In genomic region chr6:101259411-101259810, GRCm38 (mm10) we compare ENCODE assay signal across 22 mouse cellular contexts.
DNase-seq lines count a peak whose midpoint lies in the region; ATAC-seq and TF ChIP-seq lines count a peak whose summit lies in the region.
"Had no signal": no experiment of that assay in that cellular context is flagged by ENCODE, and none has a peak within 500 bp of the region (broad histone marks: within the 10 kb centered on the region; RNA-seq: fewer than 3 reads in every experiment).

No protein-coding gene starts in this region.

- H3K36me3 ChIP-seq in hindbrain, postnatal 0 days (ENCODE audit: insufficient read depth, low read length), result no peaks in the 10 kb centered on the region
- H3K36me3 ChIP-seq in hindbrain, embryonic 14.5 days (replicated peaks; ENCODE audit: control insufficient read depth, insufficient read depth), result no peaks in the 10 kb centered on the region
- H3K36me3 ChIP-seq in kidney, embryonic 16.5 days (ENCODE audit: insufficient read depth, low read length), result no peaks in the 10 kb centered on the region
- no peaks in the 10 kb centered on the region for H3K36me3 ChIP-seq in midbrain, postnatal 0 days (ENCODE audit: insufficient read depth, low read length)
- no peaks in the 10 kb centered on the region for H3K36me3 ChIP-seq in midbrain, embryonic 11.5 days (ENCODE audit: control insufficient read depth, insufficient read depth, low read length)
- H3K36me3 ChIP-seq: embryonic facial prominence, embryonic 13.5 days; embryonic facial prominence, embryonic 15.5 days; forebrain, embryonic 10.5 days; forebrain, embryonic 12.5 days had no signal

- no peak for TF ChIP-seq CTCF in hindbrain, postnatal 0 days (IDR thresholded peaks at IDR 0.05; ENCODE audit: low read depth)
- TF ChIP-seq CTCF in midbrain, postnatal 0 days (IDR thresholded peaks at IDR 0.05), result no peak

- H3K27me3 ChIP-seq in hindbrain, postnatal 0 days (ENCODE audit: insufficient read depth, low read length), result no peaks in the 10 kb centered on the region
- H3K27me3 ChIP-seq in hindbrain, embryonic 14.5 days (ENCODE audit: control insufficient read depth, insufficient read depth, low read length), result no peaks in the 10 kb centered on the region
- no peaks in the 10 kb centered on the region for H3K27me3 ChIP-seq in kidney, embryonic 16.5 days (ENCODE audit: insufficient read depth, low read length)
- no peaks in the 10 kb centered on the region for H3K27me3 ChIP-seq in midbrain, postnatal 0 days (ENCODE audit: insufficient read depth, low read length)
- H3K27me3 ChIP-seq in midbrain, embryonic 11.5 days (ENCODE audit: control insufficient read depth, insufficient read depth, low read length), result no peaks in the 10 kb centered on the region
- H3K27me3 ChIP-seq: embryonic facial prominence, embryonic 13.5 days; embryonic facial prominence, embryonic 15.5 days had no signal

- no peak overlapping the region for H3K9ac ChIP-seq in hindbrain, postnatal 0 days (replicated peaks; ENCODE audit: low read length)
- no peak overlapping the region for H3K9ac ChIP-seq in hindbrain, embryonic 14.5 days
- H3K9ac ChIP-seq in kidney, embryonic 16.5 days (replicated peaks; ENCODE audit: low read length), result no peak overlapping the region
- no peak overlapping the region for H3K9ac ChIP-seq in midbrain, postnatal 0 days (replicated peaks; ENCODE audit: low read length, poor library complexity, severe bottlenecking)
- no peak overlapping the region for H3K9ac ChIP-seq in midbrain, embryonic 11.5 days (ENCODE audit: low read length)
- H3K9ac ChIP-seq: embryonic facial prominence, embryonic 13.5 days; embryonic facial prominence, embryonic 15.5 days; forebrain, embryonic 12.5 days had no signal

- H3K4me2 ChIP-seq in hindbrain, postnatal 0 days (ENCODE audit: low read depth, low read length), result no peak overlapping the region
- H3K4me2 ChIP-seq in hindbrain, embryonic 14.5 days (replicated peaks), result no peak overlapping the region
- no peak overlapping the region for H3K4me2 ChIP-seq in kidney, embryonic 16.5 days (replicated peaks; ENCODE audit: low read depth, low read length)
- no peak overlapping the region for H3K4me2 ChIP-seq in midbrain, postnatal 0 days (ENCODE audit: low read depth, low read length, poor library complexity, severe bottlenecking)
- no peak overlapping the region for H3K4me2 ChIP-seq in midbrain, embryonic 11.5 days
- H3K4me2 ChIP-seq: embryonic facial prominence, embryonic 13.5 days; embryonic facial prominence, embryonic 15.5 days; forebrain, embryonic 12.5 days had no signal

- WGBS in hindbrain, postnatal 0 days, result 48% methylated on average over 5 of the region's 5 CpGs
- 67% methylated on average over 5 of the region's 5 CpGs for WGBS in hindbrain, embryonic 14.5 days
- 83% methylated on average over 5 of the region's 5 CpGs for WGBS in kidney, embryonic 16.5 days
- WGBS in midbrain, postnatal 0 days, result 71% methylated on average over 5 of the region's 5 CpGs
- WGBS in midbrain, embryonic 11.5 days, result 96% methylated on average over 5 of the region's 5 CpGs

- H3K9me3 ChIP-seq in hindbrain, postnatal 0 days (ENCODE audit: low read length), result no peaks in the 10 kb centered on the region
- H3K9me3 ChIP-seq in hindbrain, embryonic 14.5 days (ENCODE audit: control insufficient read depth, low read length), result no peaks in the 10 kb centered on the region
- no peaks in the 10 kb centered on the region for H3K9me3 ChIP-seq in kidney, embryonic 16.5 days (ENCODE audit: low read length)
- no peaks in the 10 kb centered on the region for H3K9me3 ChIP-seq in midbrain, postnatal 0 days (ENCODE audit: low read length)
- H3K9me3 ChIP-seq in midbrain, embryonic 11.5 days (ENCODE audit: control insufficient read depth, low read length), result no peaks in the 10 kb centered on the region
- H3K9me3 ChIP-seq: embryonic facial prominence, embryonic 13.5 days; embryonic facial prominence, embryonic 15.5 days; forebrain, embryonic 10.5 days; forebrain, embryonic 12.5 days had no signal

- H3K27ac ChIP-seq in hindbrain, postnatal 0 days, result no peak overlapping the region
- H3K27ac ChIP-seq in hindbrain, embryonic 14.5 days, result no peak overlapping the region
- H3K27ac ChIP-seq in kidney, embryonic 16.5 days (ENCODE audit: low read length), result no peak overlapping the region
- H3K27ac ChIP-seq in midbrain, postnatal 0 days (ENCODE audit: low read depth, low read length), result no peak overlapping the region
- H3K27ac ChIP-seq in midbrain, embryonic 11.5 days (ENCODE audit: low read depth, low read length), result no peak overlapping the region
- H3K27ac ChIP-seq: embryonic facial prominence, embryonic 13.5 days; embryonic facial prominence, embryonic 15.5 days; forebrain, embryonic 10.5 days; forebrain, embryonic 12.5 days had no signal

- 0 out of 2 replicates have a peak, but pooled peaks cover 3% of the 10 kb centered on the region for H3K4me1 ChIP-seq in hindbrain, postnatal 0 days (ENCODE audit: insufficient read depth, low read length)
- peaks cover 12% of the 10 kb centered on the region; the same call in 1 of the 2 replicates for H3K4me1 ChIP-seq in hindbrain, embryonic 14.5 days (replicated peaks; ENCODE audit: control insufficient read depth, insufficient read depth, low read length)
- peaks cover 5% of the 10 kb centered on the region for H3K4me1 ChIP-seq in kidney, embryonic 16.5 days (ENCODE audit: insufficient read depth, low read length)
- no peaks in the 10 kb centered on the region for H3K4me1 ChIP-seq in midbrain, postnatal 0 days (ENCODE audit: insufficient read depth, low read length)
- H3K4me1 ChIP-seq in midbrain, embryonic 11.5 days (ENCODE audit: control insufficient read depth, insufficient read depth, low read length), result peaks cover 18% of the 10 kb centered on the region

- H3K4me3 ChIP-seq in hindbrain, postnatal 0 days (ENCODE audit: low read length), result no peak overlapping the region
- H3K4me3 ChIP-seq in hindbrain, embryonic 14.5 days (replicated peaks; ENCODE audit: low read length), result no peak overlapping the region
- no peak overlapping the region for H3K4me3 ChIP-seq in kidney, embryonic 16.5 days (ENCODE audit: low read length)
- no peak overlapping the region for H3K4me3 ChIP-seq in midbrain, postnatal 0 days (ENCODE audit: low read depth, low read length)
- no peak overlapping the region for H3K4me3 ChIP-seq in midbrain, embryonic 11.5 days (ENCODE audit: low read depth, low read length)
- H3K4me3 ChIP-seq: embryonic facial prominence, embryonic 13.5 days; embryonic facial prominence, embryonic 15.5 days; erythroblast, embryonic 14.5 days; forebrain, embryonic 10.5 days; forebrain, embryonic 12.5 days had no signal

- no peak for ATAC-seq in hindbrain, postnatal 0 days
- ATAC-seq in hindbrain, embryonic 14.5 days (ENCODE audit: low FRiP score), result no peak
- ATAC-seq in kidney, embryonic 16.5 days (ENCODE audit: low FRiP score, low TSS enrichment), result no peak
- ATAC-seq in midbrain, postnatal 0 days (ENCODE audit: low FRiP score), result no peak
- no peak for ATAC-seq in midbrain, embryonic 11.5 days (ENCODE audit: low FRiP score)
- ATAC-seq: forebrain, embryonic 14.5 days; forebrain, embryonic 16.5 days had no signal

- peak; percentile 24 for DNase-seq in adrenal gland, postnatal 10 days
- no peak for DNase-seq in adrenal gland, adult 18-20 months (ENCODE audit: low spot score in 2 of 2)
- DNase-seq in hindbrain, postnatal 0 days (ENCODE audit: low spot score), result peak; percentile 45
- no peak for DNase-seq in hindbrain, embryonic 14.5 days (ENCODE audit: low spot score)
- DNase-seq in kidney, postnatal 36 days, result peak; percentile 11 to 26
- DNase-seq in midbrain, postnatal 0 days (ENCODE audit: low spot score), result peak; percentile 56
- DNase-seq in midbrain, embryonic 11.5 days (ENCODE audit: low spot score, missing footprints), result no peak
- DNase-seq: adrenal gland, adult 2 months; adrenal gland, postnatal 25 days; cerebellum, adult 11 months; cerebellum, adult 18-20 months; cerebellum, adult 9-10 months; cerebellum, postnatal 36 days; embryo, embryonic 11 days had no signal

Comparison
In these comparisons a context has a peak if more than half of its experiments do, and no peak if none do; other contexts are left out.
1. DNase-seq: peak in adrenal gland, postnatal 10 days (single experiment), hindbrain, postnatal 0 days (single experiment), kidney, postnatal 36 days (2 of 2) and midbrain, postnatal 0 days (single experiment); none in adrenal gland, adult 18-20 months (0 of 2), hindbrain, embryonic 14.5 days (single experiment) and midbrain, embryonic 11.5 days (single experiment).